Comparison of ENCODE assay signal across 9 mouse cellular contexts in genomic region chr11:101562391-101562790, GRCm38 (mm10). TPM values are rescaled to one million over a fixed set of nuclear protein-coding genes. Genes with fewer than 3 reads are reported as not detected.
DNase-seq lines count a peak whose midpoint lies in the region; ATAC-seq and TF ChIP-seq lines count a peak whose summit lies in the region.
"Had no signal": no experiment of that assay in that cellular context is flagged by ENCODE, and none has a peak within 500 bp of the region (broad histone marks: within the 10 kb centered on the region; RNA-seq: fewer than 3 reads in every experiment).

No protein-coding gene starts in this region.

- intact Hi-C loops in heart, adult 2 months (cut with DNase I), result no loop called here

- H3K27ac ChIP-seq in heart, adult 2 months, result no peak overlapping the region
- H3K27ac ChIP-seq in heart, embryonic 12.5 days (ENCODE audit: poor library complexity, severe bottlenecking), result no peak overlapping the region
- H3K27ac ChIP-seq in embryonic facial prominence, embryonic 10.5 days (replicated peaks), result no peak overlapping the region
- H3K27ac ChIP-seq: embryonic facial prominence, embryonic 15.5 days had no signal

- H3K4me2 ChIP-seq in heart, embryonic 12.5 days, result no peak overlapping the region
- H3K4me2 ChIP-seq: embryonic facial prominence, embryonic 15.5 days had no signal

- DNase-seq in heart, adult 2 months, result peak; percentile 35
- peak; percentile 81 for DNase-seq in A20 (ENCODE audit: low read depth, low spot score)
- peak; percentile 76 for DNase-seq in T-cell, adult 2 months (ENCODE audit: low spot score)
- DNase-seq in embryonic facial prominence, embryonic 10.5 days (ENCODE audit: low spot score), result peak; percentile 53
- peak; percentile 37 for DNase-seq in layer of hippocampus, adult 9-11 months
- peak; percentile 74 for DNase-seq in mesoderm, embryonic 11.5 days (ENCODE audit: low read depth, low spot score)
- peak; percentile 78 for DNase-seq in thymus, postnatal 0 days (ENCODE audit: low spot score)

- H3K4me1 ChIP-seq in heart, adult 2 months (ENCODE audit: control insufficient read depth, insufficient read depth, low read length), result no peaks in the 10 kb centered on the region; the same call in 1 of the 2 replicates
- peaks cover 5% of the 10 kb centered on the region for H3K4me1 ChIP-seq in heart, embryonic 12.5 days (replicated peaks)
- H3K4me1 ChIP-seq in embryonic facial prominence, embryonic 10.5 days, result no peaks in the 10 kb centered on the region
- H3K4me1 ChIP-seq: embryonic facial prominence, embryonic 15.5 days had no signal

- H3K27me3 ChIP-seq in heart, adult 2 months (ENCODE audit: control insufficient read depth, insufficient read depth, low read length), result no peaks in the 10 kb centered on the region
- no peaks in the 10 kb centered on the region for H3K27me3 ChIP-seq in heart, embryonic 12.5 days (replicated peaks)
- no peaks in the 10 kb centered on the region for H3K27me3 ChIP-seq in embryonic facial prominence, embryonic 10.5 days (replicated peaks; ENCODE audit: low read depth, poor library complexity, severe bottlenecking)
- H3K27me3 ChIP-seq: embryonic facial prominence, embryonic 15.5 days had no signal

- TF ChIP-seq CTCF in heart, adult 2 months (IDR thresholded peaks at IDR 0.05), result peak; percentile 89

- no peak for ATAC-seq in heart, embryonic 12.5 days (ENCODE audit: insufficient number of reproducible peaks, low FRiP score)

- 27% methylated on average over 5 of the region's 5 CpGs for WGBS in heart, adult 2 months
- WGBS in heart, embryonic 12.5 days, result 44% methylated on average over 5 of the region's 5 CpGs
- 44% methylated on average over 5 of the region's 5 CpGs for WGBS in embryonic facial prominence, embryonic 10.5 days

- H3K79me2 ChIP-seq in heart, adult 2 months (replicated peaks; ENCODE audit: control insufficient read depth, insufficient read depth, low read length), result peaks cover 4% of the 10 kb centered on the region; the same call in 1 of the 2 replicates

- TF ChIP-seq EP300 in heart, adult 2 months (IDR thresholded peaks at IDR 0.05; ENCODE audit: insufficient read depth, low read depth, low read length), result no peak

- no peak overlapping the region for H3K4me3 ChIP-seq in heart, adult 2 months
- H3K4me3 ChIP-seq in heart, embryonic 12.5 days, result no peak overlapping the region
- H3K4me3 ChIP-seq in embryonic facial prominence, embryonic 10.5 days, result no peak overlapping the region
- H3K4me3 ChIP-seq: embryonic facial prominence, embryonic 15.5 days had no signal

- peaks cover 18% of the 10 kb centered on the region for H3K36me3 ChIP-seq in heart, adult 2 months (ENCODE audit: control insufficient read depth, insufficient read depth, low read length)
- H3K36me3 ChIP-seq in heart, embryonic 12.5 days, result peaks cover 76% of the 10 kb centered on the region
- peaks cover 97% of the 10 kb centered on the region for H3K36me3 ChIP-seq in embryonic facial prominence, embryonic 10.5 days (replicated peaks)

- H3K9me3 ChIP-seq in heart, embryonic 12.5 days (replicated peaks), result no peaks in the 10 kb centered on the region
- no peaks in the 10 kb centered on the region for H3K9me3 ChIP-seq in embryonic facial prominence, embryonic 10.5 days
- H3K9me3 ChIP-seq: embryonic facial prominence, embryonic 15.5 days had no signal

- no peak overlapping the region for H3K9ac ChIP-seq in heart, adult 2 months (ENCODE audit: low read depth, low read length)
- H3K9ac ChIP-seq in heart, embryonic 12.5 days, result no peak overlapping the region
- H3K9ac ChIP-seq: embryonic facial prominence, embryonic 15.5 days had no signal

- TF ChIP-seq POLR2A in heart, adult 2 months (IDR thresholded peaks at IDR 0.05; ENCODE audit: insufficient read depth, low read depth, low read length), result no peak

RNA-seq across cellular contexts. Expression of gene Nbr1, which starts 10.4 kb away (rescaled TPM):
- 10 to 100 TPM; 86.2 to 98.9 TPM for total RNA-seq in heart, adult 2 months (2021)
- 77.3 and 99.6 TPM in 2 replicates for polyA plus RNA-seq in heart, adult 2 months (2012; rRNA removed)
- 77.7 and 78.7 TPM in 2 replicates for polyA plus RNA-seq in heart, embryonic 12.5 days (2016; fragmentation: Nextera tagmentation; extraction: Ambion mirVana)
- polyA plus RNA-seq in embryonic facial prominence, embryonic 10.5 days (2016; fragmentation: Nextera tagmentation; extraction: Ambion mirVana), result 68.0 and 70.0 TPM in 2 replicates
- 39.8 and 40.2 TPM in 2 replicates for polyA plus RNA-seq in thymus, postnatal 0 days (2015; fragmentation: Nextera tagmentation; extraction: Ambion mirVana)

RNA-seq across cellular contexts. Expression of gene Brca1, which starts 10.6 kb away (rescaled TPM):
- total RNA-seq in heart, adult 2 months (2021), result under 1 TPM; 0.18 to 0.63 TPM
- polyA plus RNA-seq in heart, adult 2 months (2012; rRNA removed), result 0.06 and 0.20 TPM in 2 replicates
- polyA plus RNA-seq in heart, embryonic 12.5 days (2016; fragmentation: Nextera tagmentation; extraction: Ambion mirVana), result 10.4 and 13.3 TPM in 2 replicates
- 23.7 and 27.0 TPM in 2 replicates for polyA plus RNA-seq in embryonic facial prominence, embryonic 10.5 days (2016; fragmentation: Nextera tagmentation; extraction: Ambion mirVana)
- 9.1 and 9.8 TPM in 2 replicates for polyA plus RNA-seq in thymus, postnatal 0 days (2015; fragmentation: Nextera tagmentation; extraction: Ambion mirVana)

RNA-seq across cellular contexts. Expression of gene Tmem106a, which starts 19.7 kb away (rescaled TPM):
- total RNA-seq in heart, adult 2 months (2021), result 1 to 10 TPM; 2.8 to 3.4 TPM
- polyA plus RNA-seq in heart, adult 2 months (2012; rRNA removed), result 15.5 and 18.8 TPM in 2 replicates
- polyA plus RNA-seq in heart, embryonic 12.5 days (2016; fragmentation: Nextera tagmentation; extraction: Ambion mirVana), result 4.0 and 4.5 TPM in 2 replicates
- 1.5 and 2.1 TPM in 2 replicates for polyA plus RNA-seq in embryonic facial prominence, embryonic 10.5 days (2016; fragmentation: Nextera tagmentation; extraction: Ambion mirVana)
- 7.9 and 9.2 TPM in 2 replicates for polyA plus RNA-seq in thymus, postnatal 0 days (2015; fragmentation: Nextera tagmentation; extraction: Ambion mirVana)

RNA-seq across cellular contexts. Expression of gene Gm11634, which starts 36.7 kb away (rescaled TPM):
- total RNA-seq in heart, adult 2 months (2021), result not detected
- polyA plus RNA-seq in heart, adult 2 months (2012; rRNA removed), result not detected in 2 replicates
- polyA plus RNA-seq in heart, embryonic 12.5 days (2016; fragmentation: Nextera tagmentation; extraction: Ambion mirVana), result not detected in 2 replicates
- not detected in 2 replicates for polyA plus RNA-seq in embryonic facial prominence, embryonic 10.5 days (2016; fragmentation: Nextera tagmentation; extraction: Ambion mirVana)
- polyA plus RNA-seq in thymus, postnatal 0 days (2015; fragmentation: Nextera tagmentation; extraction: Ambion mirVana), result not detected in 2 replicates
- polyA plus RNA-seq: embryonic facial prominence, embryonic 15.5 days had no signal
